Mouse (Mus musculus) megakaryocyte, embryonic 14.5 days (primary cell): ENCODE measurements around the gene Slc46a1. TPM values are rescaled to one million over a fixed set of nuclear protein-coding genes. Genes with fewer than 3 reads are reported as not detected.
A peak's percentile ranks its signal among the peaks of the same experiment; 100 is the strongest.

Experiments
- H3K27me3 ChIP-seq: replicated peaks from 2 replicates; pipeline ENCODE3; 2012; ENCODE audit warnings: inconsistent platforms
- H3K36me3 ChIP-seq: replicated peaks from 2 replicates; pipeline ENCODE3; 2012; ENCODE audit warnings: low read length, inconsistent platforms, mixed read lengths
- H3K4me1 ChIP-seq: 2 replicates; pipeline ENCODE4 v1.6.1; 2012; ENCODE audit warnings: inconsistent platforms
- H3K4me3 ChIP-seq: replicated peaks from 2 replicates; pipeline ENCODE3; 2012; ENCODE audit warnings: moderate library complexity, mild to moderate bottlenecking, inconsistent platforms
- H3K9me3 ChIP-seq: 2 replicates; pipeline ENCODE4 v1.6.1; 2012; ENCODE audit warnings: inconsistent platforms
- FLI1 ChIP-seq: IDR thresholded peaks from 2 replicates; pipeline ENCODE4 v1.6.1; 2012; ENCODE audit warnings: low read length, inconsistent platforms, mixed read lengths
- GATA1 ChIP-seq: IDR thresholded peaks from 3 replicates; pipeline ENCODE4 v1.6.1; 2012; ENCODE audit warnings: mixed read lengths, low read length, inconsistent platforms, borderline replicate concordance
- polyA plus RNA-seq: library from polyadenylated mRNA; stranded (reverse); fragments of >175 nt; gene quantifications from 2 replicates; pipeline ENCODE4 v1.2.3, GENCODE M21; 2012; ENCODE audit warnings: low replicate concordance; ENCODE audit not compliant: insufficient read depth

Slc46a1 gene
- polyA plus RNA-seq, 1 experiment: 0.18 TPM

- TF ChIP-seq GATA1 (no peak), FLI1 (no peak)
- no peaks in the 10 kb centered on the region for H3K36me3 ChIP-seq
- peaks cover 25% of the 10 kb centered on the region for H3K4me1 ChIP-seq
- H3K27me3 ChIP-seq: peaks cover 87% of the 10 kb centered on the region
- peak within 1 kb of the TSS; percentile 90 for H3K4me3 ChIP-seq
- 0 out of 2 replicates have a peak, but pooled peaks cover 7% of the 10 kb centered on the region for H3K9me3 ChIP-seq
Measured at GRCm38 (mm10) chr11:78499004-78499403, 33.5 kb downstream of the Slc46a1 start, which contains the start of gene Vtn. TSS of gene Vtn (plus strand) at chr11:78499091.

GRCm38 (mm10) chr11:78499543-78499942 lies 34.0 kb downstream of the Slc46a1 start:
- H3K9me3 ChIP-seq: 0 out of 2 replicates have a peak, but pooled peaks cover 1% of the 10 kb centered on the region
- no peak for TF ChIP-seq FLI1
- no peak for TF ChIP-seq GATA1
- H3K36me3 ChIP-seq: no peaks in the 10 kb centered on the region
- peaks cover 25% of the 10 kb centered on the region for H3K4me1 ChIP-seq
- no peak overlapping the region for H3K4me3 ChIP-seq
- H3K27me3 ChIP-seq: peaks cover 82% of the 10 kb centered on the region

- H3K4me1 ChIP-seq: peaks cover 25% of the 10 kb centered on the region
- peaks cover 71% of the 10 kb centered on the region for H3K27me3 ChIP-seq
- H3K36me3 ChIP-seq: peaks cover 11% of the 10 kb centered on the region
- no peaks in the 10 kb centered on the region for H3K9me3 ChIP-seq
- H3K4me3 ChIP-seq: no peak overlapping the region
- no peak for TF ChIP-seq FLI1
- TF ChIP-seq GATA1: no peak
Measured at GRCm38 (mm10) chr11:78500623-78501202, 35.2 kb downstream of the Slc46a1 start.

GRCm38 (mm10) chr11:78501529-78501928 lies 36.0 kb downstream of the Slc46a1 start:
- Histone ChIP-seq H3K4me1 (peaks cover 21% of the 10 kb centered on the region), H3K27me3 (peaks cover 63% of the 10 kb centered on the region), H3K36me3 (peaks cover 19% of the 10 kb centered on the region), H3K9me3 (no peaks in the 10 kb centered on the region), H3K4me3 (no peak overlapping the region)
- TF ChIP-seq FLI1 (no peak), GATA1 (no peak)

GRCm38 (mm10) chr11:78502909-78503650 lies 37.6 kb downstream of the Slc46a1 start, which contains the start of gene Sebox:
TSS of gene Sebox (plus strand) at chr11:78503447.
- TF ChIP-seq GATA1 (no peak), FLI1 (no peak)
- no peak within 1 kb of the TSS for H3K4me3 ChIP-seq
- H3K4me1 ChIP-seq: peaks cover 6% of the 10 kb centered on the region
- H3K27me3 ChIP-seq: peaks cover 50% of the 10 kb centered on the region
- H3K9me3 ChIP-seq: no peaks in the 10 kb centered on the region
- H3K36me3 ChIP-seq: peaks cover 35% of the 10 kb centered on the region

GRCm38 (mm10) chr11:78505430-78505829 lies 39.9 kb downstream of the Slc46a1 start:
- peaks cover 55% of the 10 kb centered on the region for H3K36me3 ChIP-seq
- TF ChIP-seq GATA1 (no peak), FLI1 (no peak)
- H3K27me3 ChIP-seq: peaks cover 28% of the 10 kb centered on the region

GRCm38 (mm10) chr11:78509148-78509547 lies 43.7 kb downstream of the Slc46a1 start:
- H3K36me3 ChIP-seq: peaks cover 62% of the 10 kb centered on the region

More at GRCm38 (mm10) chr11:78505430-78505829, 39.9 kb downstream of the Slc46a1 start:
- Histone ChIP-seq H3K4me3 (no peak overlapping the region), H3K4me1 (0 out of 2 replicates have a peak, but pooled peaks cover 3% of the 10 kb centered on the region), H3K9me3 (no peaks in the 10 kb centered on the region)

GRCm38 (mm10) chr11:78512025-78512957 lies 46.8 kb downstream of the Slc46a1 start, which contains the start of the genes Tmem199 and Poldip2:
TSS of gene Tmem199 (minus strand) at chr11:78512172.
TSS of gene Poldip2 (plus strand) at chr11:78512193.
- H3K4me1 ChIP-seq: peaks cover 33% of the 10 kb centered on the region
- H3K27me3 ChIP-seq: no peaks in the 10 kb centered on the region
- TF ChIP-seq GATA1: no peak
- no peak for TF ChIP-seq FLI1
- peak within 1 kb of the TSS; percentile 96 for H3K4me3 ChIP-seq
- H3K9me3 ChIP-seq: no peaks in the 10 kb centered on the region
- H3K36me3 ChIP-seq: peaks cover 61% of the 10 kb centered on the region

More at GRCm38 (mm10) chr11:78509148-78509547, 43.7 kb downstream of the Slc46a1 start:
- no peaks in the 10 kb centered on the region for H3K27me3 ChIP-seq
- TF ChIP-seq FLI1 (no peak), GATA1 (no peak)
- H3K9me3 ChIP-seq: no peaks in the 10 kb centered on the region
- H3K4me1 ChIP-seq: peaks cover 24% of the 10 kb centered on the region
- no peak overlapping the region for H3K4me3 ChIP-seq

GRCm38 (mm10) chr11:78513106-78513790 lies 47.8 kb downstream of the Slc46a1 start:
- Histone ChIP-seq H3K9me3 (no peaks in the 10 kb centered on the region), H3K4me1 (peaks cover 36% of the 10 kb centered on the region), H3K36me3 (peaks cover 61% of the 10 kb centered on the region), H3K4me3 (peak overlapping the region; percentile 96), H3K27me3 (no peaks in the 10 kb centered on the region)
- TF ChIP-seq GATA1 (no peak), FLI1 (no peak)
